ENCODE assay signal across 8 mouse cellular contexts in the genomic region with DNA sequence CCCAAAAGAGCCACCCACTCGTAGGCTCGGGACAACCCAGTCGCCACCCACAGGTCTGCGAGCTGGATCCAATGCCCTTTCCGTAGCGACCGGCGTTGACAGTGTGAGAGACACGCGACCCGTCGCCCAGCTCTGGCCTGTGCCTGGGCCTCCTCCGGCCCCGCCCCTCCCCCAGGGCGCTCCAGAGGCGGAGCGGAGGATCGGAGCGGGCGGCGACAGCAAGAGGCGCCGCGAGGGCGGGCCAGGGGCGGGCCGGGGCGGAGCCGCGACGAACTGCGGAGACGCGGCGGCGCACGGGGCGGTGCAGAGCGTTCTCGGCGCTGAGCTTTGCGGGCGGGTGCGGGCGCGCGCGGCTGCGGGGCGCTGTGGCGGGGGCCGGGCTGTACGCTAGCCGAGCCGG. TPM values are rescaled to one million over a fixed set of nuclear protein-coding genes. Genes with fewer than 3 reads are reported as not detected.
DNase-seq lines count a peak whose midpoint lies in the region; ATAC-seq lines count a peak whose summit lies in the region.

A gene (plus strand): TSS at position 325 of the 400 bp plus-strand sequence.

- peaks cover 19% of the 10 kb centered on the region for H3K36me3 ChIP-seq in megakaryocyte, embryonic 14.5 days (replicated peaks; ENCODE audit: low read length)

- DNase-seq in ZHBTc4 (ENCODE audit: low read depth, low spot score) = peak; percentile 98
- DNase-seq in gastrocnemius, adult 8-10 months (ENCODE audit: low spot score in 2 of 2) = peak; percentile 93 to 95
- peak; percentile 56 for DNase-seq in hindlimb bud, embryonic 11.5 days (ENCODE audit: extremely low spot score, low read depth, low spot score)
- peak; percentile 82 to 92 for DNase-seq in left cerebral cortex, adult 8-10 months (ENCODE audit: low spot score in 2 of 2)
- peak; percentile 95 for DNase-seq in right cerebral cortex, postnatal 10 days (ENCODE audit: low spot score in 2 of 2)
- DNase-seq in urinary bladder, postnatal 25 days (ENCODE audit: low spot score) = peak; percentile 94

- H3K9me3 ChIP-seq in megakaryocyte, embryonic 14.5 days = no peaks in the 10 kb centered on the region

- ATAC-seq in common myeloid progenitor, adult 5-6 weeks (replicated peaks; ENCODE audit: low read depth, poor library complexity, severe bottlenecking) = peak; percentile 59

- H3K4me3 ChIP-seq in megakaryocyte, embryonic 14.5 days (replicated peaks) = peak within 1 kb of the TSS; percentile 98

- H3K27me3 ChIP-seq in megakaryocyte, embryonic 14.5 days (replicated peaks) = peaks cover 19% of the 10 kb centered on the region

- peaks cover 94% of the 10 kb centered on the region for H3K4me1 ChIP-seq in megakaryocyte, embryonic 14.5 days

RNA-seq across cellular contexts. Expression of the gene that starts here (rescaled TPM):
- total RNA-seq in common myeloid progenitor, adult 5-6 weeks (2017) = 14.6 and 19.6 TPM in 2 replicates
- 10 to 100 TPM; 19.3 to 23.2 (median 20.8) TPM for total RNA-seq in gastrocnemius, adult 8-10 months (2022)
- 10 to 100 TPM; 45.5 to 49.0 (median 48.0) TPM for total RNA-seq in left cerebral cortex, adult 8-10 months (2022)
- polyA plus RNA-seq in megakaryocyte, embryonic 14.5 days (2012; ENCODE audit: insufficient read depth, low replicate concordance) = 8.9 and 10.2 TPM in 2 replicates

Comparison
In these comparisons a context has a peak if more than half of its experiments do, and no peak if none do; other contexts are left out.
1. Peak in every context shown above with its lines: DNase-seq, ATAC-seq and H3K4me3 ChIP-seq.